Mouse (Mus musculus) layer of hippocampus, postnatal 14 days (tissue): ENCODE results near the gene Il13ra1. TPM values are rescaled to one million over a fixed set of nuclear protein-coding genes. Genes with fewer than 3 reads are reported as not detected.

ENCODE experiments used
- DNase-seq, 2 experiments: peaks; one replicate each; pipeline ENCODE4 v3.0.0; 2021 to 2022; ENCODE audit warnings: low spot score in 2 of 2, mixed read lengths in 1 of 2
- long read RNA-seq, 2 experiments: library from polyadenylated mRNA; stranded (forward); transcript quantifications; one replicate each; pipeline ENCODE4 v2.0.0; 2021
- total RNA-seq, 2 experiments: library from RNA; stranded (reverse); gene quantifications; 2 replicates each; pipeline ENCODE4 v1.2.3; 2021

Gene Il13ra1
- 1 to 10 TPM; 4.1 to 4.8 TPM for total RNA-seq
- long read RNA-seq, experiment 1, partial matches to known transcripts, result 0 of 4 reads
- long read RNA-seq, experiment 1, other reads (novel, unspliced or antisense), result 0 of 4 reads
- long read RNA-seq, experiment 2, partial matches to known transcripts, result 0 of 4 reads
- long read RNA-seq, experiment 2, other reads (novel, unspliced or antisense), result 0 of 4 reads

DNA sequence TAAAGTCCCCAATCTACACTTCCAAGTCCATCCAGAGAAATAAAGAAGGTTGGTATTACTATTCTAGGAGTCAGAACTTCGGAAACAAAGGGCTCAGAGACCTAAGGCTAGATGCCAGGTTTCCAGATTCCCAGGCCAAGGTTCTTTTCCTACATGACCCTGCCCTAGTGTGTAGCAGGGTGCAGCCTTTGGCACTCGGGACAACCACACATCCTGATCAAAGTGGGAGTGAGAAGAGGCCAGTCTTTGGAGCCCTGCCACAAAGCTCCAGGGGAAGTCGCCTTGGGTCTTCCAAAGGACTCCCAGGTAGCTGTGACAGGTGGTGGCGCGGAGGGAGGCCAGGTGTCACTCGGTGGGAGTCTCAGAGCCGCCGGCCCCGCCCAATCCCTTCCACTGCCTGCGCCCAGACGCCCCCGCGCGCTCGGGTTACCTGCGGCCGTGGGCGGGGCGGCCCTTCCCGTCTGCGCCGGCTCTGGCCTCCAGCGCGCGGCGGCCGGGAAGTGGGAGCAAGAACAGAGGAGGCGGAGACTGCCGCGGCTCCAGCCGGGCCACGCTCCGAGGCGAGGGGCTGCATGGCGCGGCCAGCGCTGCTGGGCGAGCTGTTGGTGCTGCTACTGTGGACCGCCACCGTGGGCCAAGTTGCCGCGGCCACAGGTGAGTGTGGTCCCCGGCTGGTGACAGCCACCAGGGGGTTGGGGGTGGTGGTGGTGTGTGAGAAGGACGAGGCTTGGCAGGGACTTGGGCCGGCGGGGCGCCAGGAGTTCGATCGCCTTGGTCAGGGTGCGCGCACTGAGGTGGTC lies at the start of gene Il13ra1:
Gene Il13ra1 (plus strand): TSS at position 489 of the 800 bp plus-strand sequence.
- peak in 1 of 2 experiments; percentile 8 for DNase-seq

GRCm38 (mm10) chrX:36073997-36074396 lies 37.9 kb upstream of the Il13ra1 start:
- no peak for DNase-seq

- no peak for DNase-seq
Measured at GRCm38 (mm10) chrX:36077164-36077563, 34.7 kb upstream of the Il13ra1 start.

- no peak for DNase-seq
Measured at GRCm38 (mm10) chrX:36082917-36083316, 29.0 kb upstream of the Il13ra1 start.

DNA sequence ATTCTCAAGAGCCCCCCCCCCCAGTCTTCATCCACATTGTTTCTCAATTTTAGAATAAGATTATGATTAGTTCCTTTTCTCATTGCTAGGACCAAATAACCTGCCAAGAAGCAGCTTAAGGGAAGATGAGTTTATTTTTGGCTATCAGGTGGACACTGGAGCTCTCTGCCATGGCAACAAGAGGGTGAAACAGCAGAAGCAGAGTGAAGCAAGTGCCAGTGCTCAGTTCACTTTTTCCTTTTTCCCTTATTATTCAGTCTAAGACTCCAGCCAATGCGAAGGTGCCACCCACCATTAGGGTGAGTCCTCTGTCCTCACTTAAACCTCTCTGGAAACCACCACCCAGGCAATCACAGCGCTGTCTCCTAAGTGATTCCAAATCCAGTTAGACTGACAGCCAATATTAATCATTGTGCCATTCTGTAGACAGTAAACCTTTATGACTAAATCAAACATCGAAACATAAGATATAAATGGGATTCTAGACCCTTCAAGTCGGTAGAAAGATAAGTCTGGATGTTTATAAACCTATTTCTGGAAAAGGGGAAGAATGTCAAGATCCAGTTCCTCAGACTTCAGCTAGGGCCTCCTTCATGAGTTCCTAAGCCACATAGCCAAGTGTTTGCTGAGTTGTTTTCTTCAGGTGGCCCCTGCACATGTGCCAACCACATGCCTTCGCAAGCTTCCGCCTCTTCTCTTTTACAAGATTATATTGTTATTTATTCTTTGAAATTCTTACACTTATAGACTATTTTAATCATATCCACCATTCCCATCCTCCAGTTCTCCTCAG lies 23.2 kb upstream of the Il13ra1 start:
- no peak for DNase-seq

DNA sequence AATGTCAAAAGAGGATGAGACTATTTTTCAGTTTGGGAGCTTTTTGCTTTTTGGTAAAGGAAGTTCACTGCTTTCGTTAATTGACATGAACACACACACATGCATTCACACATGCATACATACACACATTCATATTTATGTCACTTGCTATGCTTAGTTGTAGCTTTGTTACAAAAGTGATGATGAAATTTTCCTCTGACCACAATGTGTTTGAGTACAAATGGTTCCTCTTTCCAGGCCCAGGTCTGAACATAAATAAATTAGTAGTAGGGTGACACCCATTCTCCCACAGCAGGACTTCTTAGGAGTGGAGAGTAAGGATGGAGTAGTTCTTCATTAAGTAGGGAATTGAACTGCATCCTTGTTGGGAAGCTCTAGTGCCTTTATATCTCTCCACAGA lies 11.0 kb upstream of the Il13ra1 start:
- DNase-seq, result no peak

- DNase-seq, result no peak
Measured at GRCm38 (mm10) chrX:36101318-36101717, 10.6 kb upstream of the Il13ra1 start.

DNA sequence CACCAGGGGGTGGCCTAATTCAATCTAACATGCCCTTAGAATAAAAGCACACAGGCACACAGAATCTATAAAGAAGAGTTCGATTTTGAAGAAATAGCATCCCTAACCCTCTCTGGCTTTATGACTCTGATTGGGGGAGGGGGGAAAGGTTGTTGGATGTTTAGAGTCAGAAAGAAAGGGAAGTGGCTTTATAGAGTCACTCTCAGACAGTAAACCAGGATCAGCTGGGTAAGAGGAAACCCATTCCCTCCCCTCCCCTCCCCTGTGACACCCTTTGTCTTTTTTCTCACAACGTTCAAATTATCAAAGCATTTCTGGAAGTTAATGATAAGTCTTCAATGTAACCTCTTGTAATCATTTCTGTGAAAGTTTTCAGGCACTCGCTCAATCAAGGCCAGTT lies 3.3 kb upstream of the Il13ra1 start:
- no peak for DNase-seq

DNA sequence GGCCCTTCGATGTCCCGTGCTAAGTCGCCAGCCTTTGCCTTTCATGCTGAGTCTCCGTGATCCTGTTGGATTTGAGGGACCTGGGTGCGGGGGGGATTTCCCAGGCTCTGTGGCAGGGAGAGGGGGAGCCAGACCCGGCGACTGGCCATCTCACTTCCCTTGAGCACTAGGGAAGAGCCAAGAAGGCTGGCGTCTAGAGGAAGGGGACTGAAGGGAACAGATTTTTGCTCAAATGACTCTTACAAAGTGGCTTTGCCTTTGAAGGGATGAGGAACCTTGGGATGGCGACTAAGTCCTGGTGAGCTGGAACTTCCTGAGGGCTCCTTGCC lies 476 bp downstream of the Il13ra1 start:
- no peak for DNase-seq

DNA sequence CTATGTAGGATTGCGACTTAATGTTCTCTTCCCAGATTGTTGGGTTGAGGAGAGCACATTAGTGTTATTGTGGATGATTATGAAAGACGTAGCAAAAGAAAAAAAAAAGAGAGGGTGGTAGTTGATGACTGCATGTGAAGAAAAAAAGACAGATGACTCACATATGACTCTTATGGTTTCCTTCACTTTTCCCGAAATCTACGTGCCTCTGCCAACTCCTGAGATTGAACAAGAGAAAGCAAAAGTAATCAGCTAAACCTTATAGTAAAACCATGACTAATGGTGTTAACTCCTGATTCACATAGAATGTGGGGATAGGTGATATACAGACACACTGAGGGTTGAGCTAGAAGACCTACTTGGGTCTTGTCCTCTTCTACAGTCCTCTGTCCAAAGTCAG lies 3.3 kb downstream of the Il13ra1 start:
- DNase-seq, result no peak

DNA sequence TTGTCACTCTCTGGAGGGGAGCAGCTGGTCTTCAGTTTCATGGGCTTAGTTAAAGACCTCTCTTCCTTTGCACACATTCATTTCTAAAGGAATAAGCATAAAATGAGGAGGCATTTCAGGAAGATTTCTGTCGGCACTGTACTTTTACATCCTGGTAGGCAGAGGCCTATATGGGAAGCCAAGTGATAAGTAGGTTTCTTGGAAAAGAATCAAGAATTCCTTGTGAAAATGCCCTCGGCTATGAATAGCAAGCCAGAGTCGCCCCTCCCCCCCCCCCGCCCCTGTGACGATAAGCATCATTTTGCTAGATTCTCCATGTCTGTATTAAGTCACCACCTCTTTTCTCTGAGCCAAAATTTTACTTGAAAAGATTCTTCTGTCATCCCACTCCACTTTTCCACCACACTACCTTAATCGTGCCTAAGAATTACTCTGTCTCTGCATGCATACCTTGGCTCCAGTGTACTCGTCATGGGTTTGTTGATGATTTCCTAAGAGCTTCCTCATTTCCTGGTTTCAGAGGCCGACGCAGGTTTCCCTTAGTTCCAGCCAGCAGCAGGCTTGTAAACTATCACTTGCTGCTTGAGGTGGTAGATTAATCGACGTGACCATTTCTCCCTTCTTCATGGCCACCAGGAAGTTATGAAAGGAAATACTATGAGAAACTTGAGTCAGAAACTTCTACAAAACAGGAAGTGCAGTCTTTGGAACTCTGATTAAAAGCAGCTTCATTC lies 17.3 kb downstream of the Il13ra1 start:
- no peak for DNase-seq

GRCm38 (mm10) chrX:36129771-36130108 lies 17.8 kb downstream of the Il13ra1 start:
- DNase-seq, result no peak

DNA sequence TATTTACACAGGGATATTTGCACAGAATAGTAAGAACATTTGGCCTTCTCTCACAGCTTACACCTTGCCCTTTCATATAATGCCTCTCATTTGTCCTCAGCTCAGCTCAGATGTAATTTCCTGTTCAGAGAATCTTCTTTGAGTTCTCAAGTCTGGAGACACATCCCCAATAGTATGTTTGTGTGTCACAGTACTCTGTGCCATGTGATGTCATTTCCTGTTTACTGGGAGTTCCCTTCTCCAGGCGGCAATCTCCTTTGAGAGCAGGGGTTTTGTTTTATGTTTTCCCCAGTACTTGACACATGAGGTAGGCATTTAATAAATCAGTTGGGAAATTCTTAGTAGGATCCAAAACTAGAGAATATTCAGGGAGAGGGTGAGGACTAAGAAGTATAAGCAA lies 24.4 kb downstream of the Il13ra1 start:
- no peak for DNase-seq

GRCm38 (mm10) chrX:36141994-36142639 lies 30.2 kb downstream of the Il13ra1 start:
- no peak for DNase-seq

DNA sequence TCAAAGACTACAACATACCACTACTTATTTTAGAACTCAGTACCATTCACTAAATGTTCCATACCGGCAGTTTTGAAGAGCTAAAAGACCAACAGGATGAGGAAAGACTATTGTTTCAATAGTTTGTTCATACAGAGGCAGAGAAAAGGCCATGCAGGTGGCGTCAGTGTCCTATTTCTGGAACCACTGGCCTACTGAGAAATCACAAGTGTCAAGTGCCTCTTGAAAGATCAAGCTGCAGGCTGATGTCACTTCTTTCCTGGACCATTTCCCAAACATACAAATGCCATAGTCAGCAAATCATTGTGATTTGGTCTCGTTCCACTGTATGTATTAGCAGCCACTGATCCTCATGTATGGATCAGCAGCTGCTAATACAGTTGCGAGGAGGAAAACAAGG lies 34.8 kb downstream of the Il13ra1 start:
- DNase-seq, result no peak

GRCm38 (mm10) chrX:36150100-36150499 lies 38.2 kb downstream of the Il13ra1 start:
- no peak for DNase-seq

- no peak for DNase-seq
Measured at GRCm38 (mm10) chrX:36156677-36157076, 44.8 kb downstream of the Il13ra1 start.

DNA sequence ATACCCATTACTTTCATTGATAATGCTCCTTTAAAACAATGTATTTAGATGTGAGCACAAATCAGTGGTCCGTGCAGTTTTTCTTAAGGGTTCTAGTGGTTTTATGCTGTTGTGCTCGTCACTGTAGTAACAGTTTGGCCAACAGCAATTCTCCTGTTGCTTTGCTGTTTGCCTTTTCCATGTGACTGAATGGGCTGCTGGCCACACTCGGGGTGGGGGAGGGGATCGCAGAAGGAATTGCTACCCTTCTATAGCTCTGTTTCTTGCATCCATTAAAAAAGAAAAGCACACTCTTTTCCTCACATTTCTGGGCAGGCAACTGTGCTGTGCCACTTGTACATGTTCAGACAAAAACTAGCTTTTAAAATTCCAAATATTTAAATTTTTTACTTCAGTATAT lies 49.7 kb downstream of the Il13ra1 start:
- peak in 1 of 2 experiments; percentile 4 for DNase-seq

- DNase-seq, result peak; percentile 26 to 34
Measured at GRCm38 (mm10) chrX:36183625-36184024, 71.7 kb downstream of the Il13ra1 start.

DNA sequence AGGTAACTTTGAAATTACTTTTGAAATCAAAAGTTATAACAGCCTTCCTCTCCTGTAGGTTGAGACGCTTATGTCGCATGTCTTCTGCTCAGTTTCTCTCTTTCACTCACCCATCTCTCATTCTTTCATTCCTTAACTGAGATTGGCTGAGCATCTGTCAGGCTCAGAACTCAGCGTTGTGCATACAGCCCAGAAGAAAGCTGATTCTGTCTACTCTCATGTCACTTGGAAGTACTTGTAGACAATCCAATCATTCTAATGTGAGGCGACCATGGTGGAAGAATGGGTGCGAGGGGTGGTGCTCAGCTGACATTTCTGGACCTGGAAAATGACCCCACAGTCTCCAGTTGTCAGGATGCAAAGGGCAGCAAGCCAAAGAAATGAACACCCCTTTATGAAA lies 74.1 kb downstream of the Il13ra1 start:
- DNase-seq, result no peak

- DNase-seq, result peak in 1 of 2 experiments; percentile 4
Measured at GRCm38 (mm10) chrX:36186443-36186842, 74.5 kb downstream of the Il13ra1 start.
